Comparison of ENCODE assay signal across 22 mouse cellular contexts in the genomic region with DNA sequence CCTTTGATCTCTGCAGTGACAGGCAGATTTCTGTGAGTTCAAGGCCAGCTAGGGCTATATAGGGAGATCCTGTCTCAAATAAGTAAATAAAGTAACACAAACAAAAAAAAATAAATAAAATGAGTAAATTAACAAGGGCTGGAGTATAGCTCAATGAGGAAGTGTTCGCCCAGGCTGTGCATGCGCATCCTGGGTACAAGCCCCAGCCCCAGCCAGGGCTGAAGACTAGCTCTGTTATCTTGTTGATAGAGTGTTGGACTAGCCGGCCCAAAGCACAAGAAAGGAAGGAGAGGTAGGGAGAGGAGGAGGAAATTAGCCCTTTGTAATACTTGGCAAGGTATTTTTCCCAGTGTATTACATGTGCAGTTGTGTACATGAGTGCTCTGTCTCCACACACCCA. TPM values are rescaled to one million over a fixed set of nuclear protein-coding genes. Genes with fewer than 3 reads are reported as not detected.
DNase-seq lines count a peak whose midpoint lies in the region; ATAC-seq and TF ChIP-seq lines count a peak whose summit lies in the region.
"Had no signal": no experiment of that assay in that cellular context is flagged by ENCODE, and none has a peak within 500 bp of the region (broad histone marks: within the 10 kb centered on the region; RNA-seq: fewer than 3 reads in every experiment).

No protein-coding gene starts in this region.

- H3K9ac ChIP-seq in liver, embryonic 15.5 days = no peak overlapping the region
- H3K9ac ChIP-seq in MEL (ENCODE audit: control insufficient read depth, low read depth, low read length, poor library complexity, severe bottlenecking) = no peak overlapping the region
- no peak overlapping the region for H3K9ac ChIP-seq in liver, postnatal 0 days (replicated peaks)
- H3K9ac ChIP-seq: embryonic facial prominence, embryonic 13.5 days; embryonic facial prominence, embryonic 15.5 days; forebrain, embryonic 12.5 days; forebrain, postnatal 0 days had no signal

- H3K4me1 ChIP-seq in liver, embryonic 15.5 days (replicated peaks) = peaks cover 37% of the 10 kb centered on the region
- peaks cover 7 to 33% of the 10 kb centered on the region in 2 experiments for H3K4me1 ChIP-seq in MEL (ENCODE audit: control insufficient read depth in 1 of 2, insufficient read depth in 2 of 2, low read length in 2 of 2)
- peaks cover 30% of the 10 kb centered on the region for H3K4me1 ChIP-seq in liver, postnatal 0 days (ENCODE audit: insufficient read depth)
- no peaks in the 10 kb centered on the region for H3K4me1 ChIP-seq in embryonic facial prominence, embryonic 10.5 days
- H3K4me1 ChIP-seq: embryonic facial prominence, embryonic 13.5 days; embryonic facial prominence, embryonic 15.5 days; forebrain, embryonic 12.5 days had no signal

- H3K79me2 ChIP-seq in MEL (ENCODE audit: control insufficient read depth, insufficient read depth, low read length, poor library complexity) = no peaks in the 10 kb centered on the region

- TF ChIP-seq EP300 in MEL (IDR thresholded peaks at IDR 0.05; ENCODE audit: low read depth in 1 of 2, low read length in 2 of 2) = no peak; a peak in 1 of 4 replicates
- TF ChIP-seq EP300 in liver, postnatal 0 days (IDR thresholded peaks at IDR 0.05; ENCODE audit: low read depth) = no peak

- no peak for ATAC-seq in liver, embryonic 15.5 days (ENCODE audit: insufficient read depth)
- ATAC-seq in liver, postnatal 0 days = no peak
- ATAC-seq: activated CD4-positive, CD25-positive, alpha-beta regulatory T cell, adult 4 months; forebrain, embryonic 14.5 days; forebrain, postnatal 0 days; Patski had no signal

- DNase-seq in liver (no peak), MEL (ENCODE audit: low read depth, low spot score) (peak; percentile 81)
- no peak for DNase-seq in liver, postnatal 0 days
- DNase-seq in embryonic facial prominence, embryonic 10.5 days (ENCODE audit: low spot score) = no peak
- DNase-seq: adrenal gland, adult 8-10 months; adrenal gland, postnatal 14 days; adrenal gland, postnatal 36 days; cerebellum, adult 11-12 months; cerebellum, adult 2 months; cerebellum, adult 9-10 months; cerebellum, postnatal 10 days; cerebellum, postnatal 25 days; forebrain, postnatal 0 days had no signal

- no peak; a peak in 1 of 4 replicates for TF ChIP-seq POLR2A in MEL (IDR thresholded peaks at IDR 0.05; ENCODE audit: control insufficient read depth in 1 of 2, insufficient read depth in 1 of 2, low read depth in 1 of 2, low read length in 2 of 2, poor library complexity in 1 of 2)

- no peak overlapping the region for H3K4me2 ChIP-seq in liver, embryonic 15.5 days
- H3K4me2 ChIP-seq in liver, postnatal 0 days (ENCODE audit: low read depth, low read length) = no peak overlapping the region
- H3K4me2 ChIP-seq: embryonic facial prominence, embryonic 13.5 days; embryonic facial prominence, embryonic 15.5 days; forebrain, embryonic 12.5 days had no signal

- WGBS in liver, embryonic 15.5 days (ENCODE audit: insufficient replicate concordance) = 54% methylated on average over 3 of the region's 3 CpGs
- WGBS in liver, postnatal 0 days (ENCODE audit: insufficient replicate concordance) = 56% methylated on average over 3 of the region's 3 CpGs
- 89% methylated on average over 3 of the region's 3 CpGs for WGBS in embryonic facial prominence, embryonic 10.5 days

- peaks cover 22% of the 10 kb centered on the region for H3K36me3 ChIP-seq in liver, embryonic 15.5 days (replicated peaks)
- peaks cover 2 to 16% of the 10 kb centered on the region in 2 experiments; a peak in 3 of 4 replicates for H3K36me3 ChIP-seq in MEL (ENCODE audit: control insufficient read depth in 1 of 2, insufficient read depth in 2 of 2, low read length in 2 of 2)
- H3K36me3 ChIP-seq in liver, postnatal 0 days (replicated peaks; ENCODE audit: insufficient read depth, low read length) = peaks cover 17% of the 10 kb centered on the region
- H3K36me3 ChIP-seq in embryonic facial prominence, embryonic 10.5 days (replicated peaks) = peaks cover 33% of the 10 kb centered on the region

- no peak for TF ChIP-seq RAD21 in MEL (IDR thresholded peaks at IDR 0.05; ENCODE audit: low read depth, low read length)

- H3K4me3 ChIP-seq in liver, embryonic 15.5 days (replicated peaks) = no peak overlapping the region
- H3K4me3 ChIP-seq in MEL (ENCODE audit: control insufficient read depth in 1 of 2, insufficient read depth in 1 of 2, low read depth in 2 of 2, low read length in 2 of 2) = no peak overlapping the region
- H3K4me3 ChIP-seq in liver, postnatal 0 days (ENCODE audit: low read depth, low read length) = no peak overlapping the region
- no peak overlapping the region for H3K4me3 ChIP-seq in embryonic facial prominence, embryonic 10.5 days
- H3K4me3 ChIP-seq: embryonic facial prominence, embryonic 13.5 days; embryonic facial prominence, embryonic 15.5 days; erythroblast, embryonic 14.5 days; forebrain, embryonic 10.5 days; forebrain, embryonic 12.5 days had no signal

- TF ChIP-seq CTCF in MEL (IDR thresholded peaks at IDR 0.05 in 2 of 3, conservative IDR thresholded peaks at IDR 0.05 in 1 of 3; ENCODE audit: control insufficient read depth in 1 of 3, insufficient read depth in 1 of 3, low read depth in 2 of 3, low read length in 3 of 3, poor library complexity in 1 of 3, severe bottlenecking in 1 of 3) = no peak
- TF ChIP-seq CTCF in liver, postnatal 0 days (IDR thresholded peaks at IDR 0.05; ENCODE audit: low read depth) = no peak

- H3K9me3 ChIP-seq in liver, embryonic 15.5 days (replicated peaks) = no peaks in the 10 kb centered on the region
- no peaks in the 10 kb centered on the region for H3K9me3 ChIP-seq in MEL (replicated peaks; ENCODE audit: insufficient read depth, low read length)
- no peaks in the 10 kb centered on the region for H3K9me3 ChIP-seq in liver, postnatal 0 days (ENCODE audit: low read length)
- no peaks in the 10 kb centered on the region for H3K9me3 ChIP-seq in embryonic facial prominence, embryonic 10.5 days
- H3K9me3 ChIP-seq: embryonic facial prominence, embryonic 13.5 days; embryonic facial prominence, embryonic 15.5 days; forebrain, embryonic 10.5 days; forebrain, embryonic 12.5 days had no signal

- H3K27ac ChIP-seq in liver, embryonic 15.5 days (replicated peaks) = 0 out of 2 replicates have a peak overlapping the region, but pooled peaks have one; percentile 29
- H3K27ac ChIP-seq in MEL (ENCODE audit: control insufficient read depth, low read depth, low read length) = no peak overlapping the region
- peak overlapping the region; percentile 58 for H3K27ac ChIP-seq in liver, postnatal 0 days (ENCODE audit: low read depth)
- no peak overlapping the region for H3K27ac ChIP-seq in embryonic facial prominence, embryonic 10.5 days (replicated peaks)
- H3K27ac ChIP-seq: embryonic facial prominence, embryonic 13.5 days; embryonic facial prominence, embryonic 15.5 days; forebrain, embryonic 10.5 days; forebrain, embryonic 12.5 days had no signal

- H3K27me3 ChIP-seq in liver, embryonic 15.5 days = no peaks in the 10 kb centered on the region
- no peaks in the 10 kb centered on the region for H3K27me3 ChIP-seq in MEL (ENCODE audit: control insufficient read depth in 1 of 2, insufficient read depth in 2 of 2, low read length in 2 of 2)
- no peaks in the 10 kb centered on the region for H3K27me3 ChIP-seq in liver, postnatal 0 days (ENCODE audit: insufficient read depth, low read length)
- no peaks in the 10 kb centered on the region for H3K27me3 ChIP-seq in embryonic facial prominence, embryonic 10.5 days (replicated peaks; ENCODE audit: low read depth, poor library complexity, severe bottlenecking)
- H3K27me3 ChIP-seq: embryonic facial prominence, embryonic 13.5 days; embryonic facial prominence, embryonic 15.5 days; forebrain, embryonic 12.5 days; Patski had no signal

RNA-seq across cellular contexts. Expression of a gene that starts 7.8 kb away (rescaled TPM):
- 13.2 and 14.4 TPM in 2 replicates for polyA plus RNA-seq in liver, embryonic 15.5 days (2015; fragmentation: Nextera tagmentation; extraction: Ambion mirVana)
- 43.0 and 43.3 TPM in 2 replicates for total RNA-seq in MEL (2012; rRNA removed)
- polyA plus RNA-seq in MEL (2012; ENCODE audit: insufficient read depth in 1 of 2, insufficient read length in 2 of 2, low read depth in 1 of 2, low replicate concordance in 2 of 2, missing spikeins in 1 of 2) = 10 to 100 TPM in 1 of 2 experiments, not detected in 1; 40.0 TPM
- polyA plus RNA-seq in liver, postnatal 0 days (2015; fragmentation: Nextera tagmentation; extraction: Ambion mirVana) = 14.3 and 15.1 TPM in 2 replicates
- 44.1 TPM in 2 replicates for polyA plus RNA-seq in embryonic facial prominence, embryonic 10.5 days (2016; fragmentation: Nextera tagmentation; extraction: Ambion mirVana)

RNA-seq across cellular contexts. Expression of a gene that starts 11.5 kb away (rescaled TPM):
- 15.6 and 16.5 TPM in 2 replicates for polyA plus RNA-seq in liver, embryonic 15.5 days (2015; fragmentation: Nextera tagmentation; extraction: Ambion mirVana)
- total RNA-seq in MEL (2012; rRNA removed) = 200 and 241 TPM in 2 replicates
- polyA plus RNA-seq in MEL (2012; ENCODE audit: insufficient read depth in 1 of 2, insufficient read length in 2 of 2, low read depth in 1 of 2, low replicate concordance in 2 of 2, missing spikeins in 1 of 2) = 100 to 1,000 TPM in 1 of 2 experiments, not detected in 1; 272 TPM
- 20.0 and 21.8 TPM in 2 replicates for polyA plus RNA-seq in liver, postnatal 0 days (2015; fragmentation: Nextera tagmentation; extraction: Ambion mirVana)
- polyA plus RNA-seq in embryonic facial prominence, embryonic 10.5 days (2016; fragmentation: Nextera tagmentation; extraction: Ambion mirVana) = 28.4 and 29.4 TPM in 2 replicates

RNA-seq across cellular contexts. Expression of a gene that starts 15.3 kb away (rescaled TPM):
- 0.22 and 0.26 TPM in 2 replicates for polyA plus RNA-seq in liver, embryonic 15.5 days (2015; fragmentation: Nextera tagmentation; extraction: Ambion mirVana)
- total RNA-seq in MEL (2012; rRNA removed) = not detected in 2 replicates
- polyA plus RNA-seq in MEL (2012; ENCODE audit: insufficient read depth in 1 of 2, insufficient read length in 2 of 2, low read depth in 1 of 2, low replicate concordance in 2 of 2, missing spikeins in 1 of 2) = under 1 TPM in 1 of 2 experiments, not detected in 1; 0.14 TPM
- 0.59 and 0.70 TPM in 2 replicates for polyA plus RNA-seq in liver, postnatal 0 days (2015; fragmentation: Nextera tagmentation; extraction: Ambion mirVana)
- 0.16 and 0.45 TPM in 2 replicates for polyA plus RNA-seq in embryonic facial prominence, embryonic 10.5 days (2016; fragmentation: Nextera tagmentation; extraction: Ambion mirVana)
- polyA plus RNA-seq: activated CD4-positive, CD25-positive, alpha-beta regulatory T cell, adult 4 months; erythroblast, embryonic 14.5 days had no signal

RNA-seq across cellular contexts. Expression of a gene that starts 15.8 kb away (rescaled TPM):
- polyA plus RNA-seq in liver, embryonic 15.5 days (2015; fragmentation: Nextera tagmentation; extraction: Ambion mirVana) = 2.0 and 2.2 TPM in 2 replicates
- not detected in 2 replicates for total RNA-seq in MEL (2012; rRNA removed)
- polyA plus RNA-seq in MEL (2012; ENCODE audit: insufficient read depth in 1 of 2, insufficient read length in 2 of 2, low read depth in 1 of 2, low replicate concordance in 2 of 2, missing spikeins in 1 of 2) = not detected
- 9.2 and 9.4 TPM in 2 replicates for polyA plus RNA-seq in liver, postnatal 0 days (2015; fragmentation: Nextera tagmentation; extraction: Ambion mirVana)
- polyA plus RNA-seq in embryonic facial prominence, embryonic 10.5 days (2016; fragmentation: Nextera tagmentation; extraction: Ambion mirVana) = 0.39 and 0.65 TPM in 2 replicates
- polyA plus RNA-seq: erythroblast, embryonic 14.5 days had no signal

RNA-seq across cellular contexts. Expression of a gene that starts 34.1 kb away (rescaled TPM):
- 13.5 and 14.5 TPM in 2 replicates for polyA plus RNA-seq in liver, embryonic 15.5 days (2015; fragmentation: Nextera tagmentation; extraction: Ambion mirVana)
- 46.4 and 50.6 TPM in 2 replicates for total RNA-seq in MEL (2012; rRNA removed)
- 10 to 100 TPM in 1 of 2 experiments, not detected in 1; 70.1 TPM for polyA plus RNA-seq in MEL (2012; ENCODE audit: insufficient read depth in 1 of 2, insufficient read length in 2 of 2, low read depth in 1 of 2, low replicate concordance in 2 of 2, missing spikeins in 1 of 2)
- 6.1 and 6.4 TPM in 2 replicates for polyA plus RNA-seq in liver, postnatal 0 days (2015; fragmentation: Nextera tagmentation; extraction: Ambion mirVana)
- 60.7 and 62.0 TPM in 2 replicates for polyA plus RNA-seq in embryonic facial prominence, embryonic 10.5 days (2016; fragmentation: Nextera tagmentation; extraction: Ambion mirVana)

Comparison
In these comparisons a context has a peak if more than half of its experiments do, and no peak if none do; other contexts are left out.
1. H3K27ac ChIP-seq: peak in liver, embryonic 15.5 days (single experiment) and liver, postnatal 0 days (single experiment); none in MEL (single experiment) and embryonic facial prominence, embryonic 10.5 days (single experiment).